Mouse (Mus musculus) spleen, postnatal 14 days (tissue): ENCODE results near the gene Fam107b.
"Not testable (repeated sequence)": the region's sequence is repeated elsewhere in the genome, so short reads cannot be mapped to it uniquely, and the experiment has no call there.

ENCODE experiments used
- DNase-seq, 2 experiments: peaks; one replicate each; pipeline ENCODE4 v3.0.0; 2021 to 2022; ENCODE audit warnings: low spot score in 2 of 2

Gene Fam107b

DNA sequence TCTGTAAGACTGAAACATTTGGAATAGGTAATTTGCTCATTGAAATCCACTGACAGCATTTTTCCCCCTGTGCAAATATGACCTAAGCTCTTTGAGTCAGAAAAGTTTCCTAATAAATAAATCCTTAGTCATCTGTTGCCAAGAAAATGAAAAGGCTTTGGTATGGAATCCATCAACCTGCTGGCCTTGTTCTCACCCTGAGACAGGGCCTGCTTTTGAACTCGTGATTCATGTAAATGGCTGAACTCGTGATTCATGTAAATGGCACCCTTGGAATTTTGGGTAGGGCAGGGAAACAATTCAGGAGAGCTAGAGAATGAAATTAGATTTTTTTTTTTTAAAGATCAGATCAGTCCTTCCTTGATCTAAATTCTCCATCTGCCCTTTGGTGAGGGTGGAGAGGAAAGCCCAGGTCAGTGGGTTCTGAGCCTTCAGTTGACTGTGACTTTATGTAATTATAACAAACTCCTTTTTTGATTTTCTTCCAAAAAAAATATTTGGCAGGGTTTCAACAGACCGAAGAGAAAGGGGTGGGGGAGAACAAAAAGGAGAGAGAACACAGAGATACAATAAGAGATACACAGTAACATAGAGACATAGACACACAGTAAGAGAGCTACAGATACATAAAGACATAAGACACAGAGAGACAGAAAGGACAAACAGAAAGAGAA lies 142.2 kb downstream of the Fam107b start:
- no peak for DNase-seq

DNA sequence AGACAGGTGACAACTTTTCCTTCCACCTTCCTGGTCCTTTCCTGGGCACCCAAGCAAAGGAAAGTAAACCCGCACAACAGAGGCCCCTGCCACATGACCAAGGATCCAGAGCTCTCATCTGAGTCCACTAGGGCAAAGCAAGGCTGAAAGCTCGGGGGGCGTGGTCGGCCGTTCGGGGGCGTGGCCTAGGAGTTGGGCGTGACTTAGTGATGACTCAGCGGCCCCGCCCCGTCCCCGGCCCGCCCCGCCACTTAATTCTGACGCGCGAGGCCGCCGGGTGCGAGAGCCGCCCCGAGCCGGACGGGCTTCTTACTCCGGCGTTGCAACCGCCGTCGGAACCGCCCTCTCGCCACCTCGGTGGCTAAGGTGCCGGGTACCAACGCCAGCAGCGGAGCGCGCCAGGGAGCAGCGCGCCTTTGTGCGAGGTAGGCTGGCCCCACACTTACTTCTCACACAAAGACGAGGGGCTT lies 143.0 kb downstream of the Fam107b start:
- peak; percentile 100 for DNase-seq

DNA sequence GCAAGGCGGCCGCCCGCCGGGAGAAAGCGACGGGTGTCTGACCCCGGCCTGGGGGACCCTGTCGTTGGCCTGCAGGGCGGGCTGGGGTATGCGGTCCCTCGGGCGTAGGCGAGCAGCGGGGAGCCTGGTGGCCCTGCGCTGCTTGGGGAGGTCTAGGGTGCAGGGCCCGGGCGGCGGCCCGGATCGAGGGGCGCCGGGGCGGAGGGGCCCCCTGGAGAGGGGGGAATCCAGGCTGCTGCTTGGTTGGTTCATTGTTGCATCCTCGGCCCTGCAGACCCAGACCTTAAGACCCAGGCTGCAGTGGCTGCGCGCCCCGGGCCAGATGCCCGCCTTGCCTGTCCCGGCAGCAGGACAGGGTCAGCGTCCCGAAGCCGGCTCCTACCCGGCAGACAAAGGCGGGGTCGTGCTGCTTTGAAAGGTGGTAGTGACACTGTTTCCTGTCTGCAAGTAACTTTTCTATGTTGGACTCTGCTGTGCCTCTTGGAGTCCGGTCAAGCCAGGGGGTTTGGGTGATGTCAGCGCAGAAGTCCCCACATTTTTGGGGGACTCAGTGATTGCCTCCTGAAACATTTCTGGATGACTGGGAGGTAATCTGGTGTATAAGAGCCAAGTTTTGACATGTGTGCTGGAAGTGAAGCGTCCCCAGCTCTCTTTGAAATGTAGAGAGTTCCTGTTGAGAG lies 143.5 kb downstream of the Fam107b start:
- peak; percentile 27 to 44 for DNase-seq

DNA sequence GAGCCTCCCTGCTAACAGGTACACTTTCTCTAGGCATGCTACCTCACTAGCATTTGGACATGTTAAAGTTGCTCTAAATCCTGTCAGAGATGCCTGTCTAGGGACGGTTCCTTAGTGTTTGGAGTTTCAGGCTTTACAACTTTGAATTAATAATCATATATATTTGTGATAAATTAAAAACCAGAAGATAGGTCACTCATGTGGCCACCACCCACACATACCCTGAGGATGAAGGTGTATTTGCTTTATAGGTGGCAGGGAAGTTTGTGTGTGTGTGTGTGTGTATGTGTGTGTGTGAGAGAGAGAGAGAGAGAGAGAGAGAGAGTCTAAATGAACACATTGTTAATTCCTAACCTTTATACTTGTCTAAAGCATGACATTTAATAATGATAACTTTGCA lies 144.2 kb downstream of the Fam107b start:
- no peak for DNase-seq

DNA sequence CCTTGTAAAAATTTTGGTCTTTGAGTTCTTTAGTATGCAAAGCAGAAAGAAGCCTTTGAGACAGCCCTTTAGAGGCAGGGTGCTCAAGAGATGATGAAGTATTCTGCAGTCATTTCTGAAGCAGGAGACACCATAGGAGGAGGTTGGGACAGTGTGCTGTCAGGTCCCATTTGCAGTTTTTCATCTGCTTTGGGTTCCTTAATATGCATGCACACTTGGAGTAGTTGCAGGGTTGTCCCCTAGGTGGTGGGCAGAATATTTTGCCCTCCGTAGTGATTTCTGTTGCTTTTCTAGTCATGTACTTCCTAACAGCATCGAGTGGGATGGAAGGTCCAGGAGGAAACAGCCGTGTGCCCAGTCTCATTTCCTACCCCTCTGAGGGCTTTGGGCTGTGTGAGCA lies 145.1 kb downstream of the Fam107b start:
- no peak for DNase-seq

DNA sequence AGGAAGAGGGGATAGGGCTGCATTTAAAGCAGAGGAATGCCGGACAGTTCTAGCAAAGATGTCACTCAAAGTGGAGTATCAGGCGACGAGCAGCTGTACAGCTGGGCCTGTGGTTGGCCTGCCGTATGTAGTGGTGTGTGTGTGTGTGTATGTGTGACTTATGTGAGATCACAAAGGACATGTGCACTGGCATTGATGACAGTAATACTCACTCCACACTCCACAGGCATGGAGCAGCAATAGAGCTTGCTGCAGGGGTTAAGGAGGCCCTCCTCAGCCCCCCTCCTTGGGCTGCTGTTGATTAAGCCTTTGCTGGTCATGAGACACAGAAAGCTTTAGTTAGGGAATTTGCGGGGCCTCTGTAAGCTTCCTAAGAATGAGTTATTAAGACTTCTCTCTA lies 147.0 kb downstream of the Fam107b start:
- DNase-seq: no peak

DNA sequence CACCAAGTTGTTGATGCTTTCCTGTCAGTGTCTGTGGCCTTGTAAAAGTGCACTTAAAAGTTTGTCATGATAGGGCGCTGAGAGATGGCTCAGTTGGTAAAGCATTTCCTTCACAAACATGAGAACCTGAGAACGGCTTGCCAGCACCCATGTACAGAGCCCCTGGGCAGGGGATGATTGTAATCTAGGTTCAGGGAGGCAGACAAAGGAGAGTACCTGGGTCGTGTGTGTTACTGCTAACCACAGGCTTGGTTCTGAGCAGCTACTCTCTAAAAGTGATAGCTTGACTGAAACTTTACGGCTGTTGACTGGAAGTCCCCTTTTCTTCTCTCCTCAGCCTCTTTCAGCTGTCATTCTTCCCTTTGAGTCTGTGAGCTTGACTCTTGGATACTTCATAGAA lies 147.6 kb downstream of the Fam107b start:
- no peak for DNase-seq

DNA sequence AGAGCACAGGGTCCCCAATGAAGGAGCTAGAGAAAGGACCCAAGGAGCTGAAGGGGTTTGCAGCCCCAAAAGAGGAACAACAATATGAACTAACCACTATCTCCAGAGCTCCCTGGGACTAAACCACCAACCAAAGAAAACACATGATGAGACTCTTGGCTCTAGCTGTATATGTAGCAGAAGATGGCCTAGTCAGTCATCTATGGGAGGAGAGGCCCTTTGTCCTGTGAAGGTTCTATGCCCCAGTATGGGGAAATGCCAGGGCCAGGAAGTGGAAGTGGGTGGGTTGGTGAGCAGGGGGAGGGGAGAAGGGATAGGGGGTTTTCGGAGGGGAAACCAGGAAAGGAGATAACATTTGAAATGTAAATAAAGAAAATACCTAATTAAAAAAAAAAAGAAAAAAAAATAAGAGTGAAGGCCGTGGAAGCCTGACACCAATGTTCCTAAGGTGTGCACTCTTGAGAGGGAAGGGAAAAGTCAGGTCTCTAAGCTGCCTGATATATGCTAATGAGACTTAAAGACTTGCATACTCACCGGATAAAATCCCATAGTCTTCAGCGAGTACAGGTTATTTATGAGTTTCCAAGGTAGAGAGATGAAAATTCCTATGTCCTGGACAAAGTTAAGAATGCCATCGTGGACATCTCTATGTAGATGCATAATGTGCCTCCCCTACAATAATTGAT lies 149.3 kb downstream of the Fam107b start:
- not testable (repeated sequence) for DNase-seq

DNA sequence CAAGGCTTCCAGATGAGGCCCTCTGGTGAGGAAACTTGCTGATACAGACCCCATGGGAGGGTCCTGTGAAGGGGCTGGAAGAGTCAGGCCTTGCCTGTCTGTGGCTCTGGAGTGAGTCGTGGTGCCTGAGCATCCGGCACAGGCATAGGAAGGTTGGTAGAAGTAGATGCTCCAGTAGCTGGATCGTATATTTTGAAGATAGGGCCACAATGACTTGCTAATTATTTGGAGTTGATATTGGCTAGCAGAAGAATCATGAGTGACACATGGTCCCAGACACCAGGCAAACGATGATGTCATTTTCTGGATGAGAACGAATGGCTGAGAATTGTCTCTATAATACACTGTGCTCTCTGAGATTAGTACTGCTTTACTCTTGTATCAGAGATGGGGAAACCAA lies 150.8 kb downstream of the Fam107b start:
- DNase-seq: no peak

DNA sequence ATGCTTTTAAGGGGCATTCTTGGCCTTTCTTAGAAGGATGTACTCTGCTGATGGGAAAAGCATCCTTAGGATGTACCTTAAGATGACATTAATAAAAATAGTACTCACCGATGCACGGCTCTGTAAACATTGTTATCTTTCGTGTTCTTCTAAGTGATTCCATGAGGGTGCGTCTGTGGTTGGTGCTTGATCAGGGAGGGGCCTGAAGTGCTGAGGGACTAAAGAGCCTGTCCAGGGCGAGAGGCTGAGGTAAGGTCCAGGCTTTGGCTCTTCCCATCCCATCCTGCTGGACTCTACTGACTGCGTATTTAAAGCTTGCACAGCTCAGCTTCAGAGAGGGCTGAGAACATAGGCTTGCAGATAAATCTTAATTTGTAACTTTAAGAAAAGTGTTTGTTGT lies 151.7 kb downstream of the Fam107b start:
- no peak for DNase-seq

DNA sequence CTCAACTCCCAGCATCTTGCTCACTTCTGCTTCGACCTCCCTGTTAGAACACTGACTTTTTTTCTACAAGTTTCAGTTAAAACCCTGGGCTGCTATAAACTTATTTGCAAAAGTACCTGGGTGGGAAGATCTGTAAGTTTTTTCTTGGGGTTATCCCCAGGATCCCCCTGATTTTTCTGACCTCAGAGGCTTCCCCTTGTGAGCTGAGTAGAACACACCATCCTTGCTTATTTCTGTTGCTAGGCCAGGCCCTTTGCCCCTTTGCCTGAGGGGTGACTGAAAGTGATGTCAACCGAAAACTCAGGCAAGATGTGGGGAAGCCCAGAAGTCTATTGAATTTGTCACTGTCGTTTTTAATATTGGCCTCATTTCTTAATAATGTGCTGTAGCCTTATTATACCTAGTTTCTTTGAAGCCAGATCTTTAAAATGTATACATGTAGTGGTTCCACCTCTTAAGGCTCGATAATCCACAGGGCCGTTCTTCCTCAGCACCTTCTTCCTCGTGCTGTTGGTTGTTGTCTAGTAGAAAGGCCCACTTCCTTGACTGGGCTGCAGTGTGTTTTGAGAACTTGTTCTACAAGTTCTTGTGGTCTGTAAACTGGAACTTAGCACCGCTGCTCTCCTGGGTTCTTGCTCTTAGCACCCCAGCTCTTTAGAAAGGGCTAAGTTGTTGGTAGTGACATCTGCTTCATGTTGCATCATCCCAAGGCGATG lies 153.3 kb downstream of the Fam107b start:
- DNase-seq: no peak

DNA sequence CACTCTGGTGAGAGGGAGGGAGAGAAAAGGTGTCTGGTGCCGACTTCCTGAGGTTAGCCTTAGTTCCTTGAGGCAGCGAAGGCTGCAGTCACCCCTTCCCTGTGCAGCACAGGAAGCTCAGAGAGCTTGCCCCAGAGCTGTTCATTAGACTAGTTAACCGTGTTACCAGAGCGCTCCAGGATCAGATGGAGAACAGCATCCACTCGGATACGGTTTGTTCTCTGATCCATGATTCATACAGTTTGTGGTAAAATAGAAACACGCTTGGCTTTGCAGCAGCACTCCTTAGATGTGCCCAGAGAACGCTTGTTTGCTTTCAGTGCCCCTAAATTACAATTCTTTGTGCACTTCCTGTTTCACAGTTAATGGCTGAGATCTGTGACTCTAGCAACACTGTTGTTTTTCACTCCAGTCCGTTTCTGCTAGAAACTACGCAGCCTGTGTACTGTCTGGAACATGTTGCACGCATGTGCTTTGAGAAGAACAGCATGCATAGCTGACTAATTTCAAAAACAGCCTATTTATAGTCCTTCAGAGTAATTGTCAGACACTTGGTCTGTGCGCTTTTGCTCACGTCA lies 156.3 kb downstream of the Fam107b start:
- no peak for DNase-seq

DNA sequence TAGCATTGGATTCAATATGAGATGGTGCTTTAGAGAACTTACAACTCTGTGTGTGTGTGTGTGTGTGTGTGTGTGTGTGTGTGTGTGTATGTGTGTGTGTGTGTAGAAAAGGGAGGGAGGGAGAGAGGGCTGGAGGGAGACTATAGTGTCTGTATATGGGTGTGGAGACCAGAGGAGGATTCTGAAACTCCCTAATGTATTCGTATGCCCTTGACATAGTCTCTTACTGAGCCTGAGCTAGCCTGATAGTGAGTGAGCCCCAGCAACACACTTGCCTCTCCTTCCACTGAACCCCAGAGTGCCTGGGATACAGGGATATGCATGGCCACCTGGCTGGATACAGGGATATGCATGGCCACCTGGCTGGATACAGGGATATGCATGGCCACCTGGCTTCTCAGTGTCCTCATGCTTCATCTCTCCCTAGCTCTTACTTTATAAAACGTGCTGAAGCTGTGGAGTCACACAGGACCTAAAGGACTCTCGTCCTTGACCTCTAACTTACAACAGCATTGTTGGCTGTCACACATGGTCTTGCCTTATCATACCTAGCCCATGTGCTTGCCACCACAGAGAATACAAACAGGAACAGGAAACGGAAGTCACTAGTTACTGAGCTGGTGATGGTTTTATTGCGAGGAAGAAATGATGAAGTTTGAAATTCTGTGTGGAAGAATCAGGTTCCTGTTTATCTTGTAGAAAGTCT lies 157.1 kb downstream of the Fam107b start:
- DNase-seq: no peak

DNA sequence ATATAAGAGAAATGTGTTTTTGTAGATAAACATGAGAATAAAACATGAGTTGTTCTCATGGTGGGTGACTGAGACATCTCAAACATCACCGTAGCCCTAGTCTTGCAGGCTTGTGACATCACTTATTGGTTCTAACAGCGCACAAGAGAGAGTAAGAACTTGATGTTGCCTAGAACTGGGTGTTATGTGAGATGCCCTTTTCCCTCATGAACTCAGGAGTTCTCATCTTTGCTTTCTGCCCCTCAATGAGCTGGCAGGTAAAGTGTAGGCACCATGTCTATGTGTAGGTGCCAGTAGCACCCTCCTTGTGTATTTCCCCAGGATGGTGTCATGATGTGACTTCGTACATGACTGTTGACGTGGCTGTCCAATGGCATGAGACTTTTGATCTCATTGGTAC lies 157.8 kb downstream of the Fam107b start:
- DNase-seq: no peak

DNA sequence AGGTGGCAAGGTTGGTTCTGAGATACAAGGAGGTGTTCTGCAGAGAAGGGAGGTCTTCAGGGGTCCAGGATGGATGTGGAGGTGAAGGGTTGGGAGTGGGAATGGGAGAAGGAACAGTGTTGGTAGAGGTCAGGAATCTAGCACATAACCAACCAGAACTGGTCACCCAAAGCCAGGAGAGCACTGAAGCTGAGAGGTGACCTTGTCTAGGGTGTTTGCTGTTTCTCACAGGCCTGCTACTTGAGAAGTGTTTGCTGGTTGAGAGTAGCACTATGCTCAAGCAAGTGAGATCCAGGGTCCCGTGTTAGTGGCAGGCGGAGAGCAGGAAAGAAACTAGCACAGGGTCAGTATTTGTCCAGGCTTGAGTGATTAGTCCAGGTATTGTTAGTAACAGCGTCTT lies 159.3 kb downstream of the Fam107b start:
- no peak for DNase-seq

DNA sequence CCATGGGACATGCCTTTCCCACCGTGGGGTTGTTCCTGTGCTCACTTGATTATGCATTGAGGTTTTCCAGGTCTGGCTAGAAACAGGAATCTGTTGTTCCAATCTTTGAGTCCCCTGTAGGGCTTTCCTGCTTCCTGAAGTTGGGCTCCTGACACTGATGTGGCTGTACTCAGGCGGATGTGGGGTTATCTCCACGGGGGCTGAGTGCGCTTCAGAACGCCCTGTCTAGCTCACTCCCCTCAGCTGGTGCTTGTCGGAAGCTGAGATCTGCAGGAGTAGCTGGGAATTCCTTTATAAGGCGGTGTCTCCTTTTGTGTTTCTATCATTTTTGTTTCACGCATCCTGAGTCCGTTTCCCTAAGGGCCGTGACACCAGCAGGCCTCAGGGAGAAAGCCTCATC lies 160.5 kb downstream of the Fam107b start:
- no peak for DNase-seq

DNA sequence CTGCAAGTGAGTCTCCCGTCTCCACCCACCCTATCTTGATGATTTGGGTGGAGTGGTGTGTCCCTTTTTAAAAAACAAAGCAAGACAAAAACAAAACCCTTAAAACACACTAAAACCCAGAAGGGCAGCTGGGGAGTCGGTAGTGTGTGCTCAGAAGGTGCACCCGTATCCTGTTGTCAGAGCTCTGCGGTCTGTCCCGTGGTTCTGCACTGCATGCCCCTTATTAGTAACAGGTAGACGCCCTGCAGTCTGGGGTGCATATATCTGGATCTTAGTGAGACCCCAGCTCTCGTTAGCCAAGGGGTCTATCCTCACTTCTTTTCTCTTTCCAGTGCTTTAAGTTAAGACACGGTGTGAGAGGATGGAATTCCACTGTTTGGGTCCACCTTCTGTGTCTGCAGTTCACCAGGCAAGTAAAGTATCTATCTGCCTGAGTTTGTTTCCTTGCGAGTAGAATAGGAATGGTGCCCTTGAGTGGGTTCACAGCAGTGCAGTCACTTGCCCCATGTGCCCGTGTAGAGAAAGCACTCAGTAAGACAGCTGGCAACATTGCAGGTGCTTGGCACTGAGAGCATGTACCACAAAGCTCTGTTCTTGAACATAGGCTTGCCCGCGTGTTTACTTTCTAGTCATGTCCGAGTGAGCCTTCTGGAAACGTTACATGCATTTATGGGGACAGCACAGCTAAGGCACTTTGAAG lies 161.2 kb downstream of the Fam107b start:
- DNase-seq: no peak

DNA sequence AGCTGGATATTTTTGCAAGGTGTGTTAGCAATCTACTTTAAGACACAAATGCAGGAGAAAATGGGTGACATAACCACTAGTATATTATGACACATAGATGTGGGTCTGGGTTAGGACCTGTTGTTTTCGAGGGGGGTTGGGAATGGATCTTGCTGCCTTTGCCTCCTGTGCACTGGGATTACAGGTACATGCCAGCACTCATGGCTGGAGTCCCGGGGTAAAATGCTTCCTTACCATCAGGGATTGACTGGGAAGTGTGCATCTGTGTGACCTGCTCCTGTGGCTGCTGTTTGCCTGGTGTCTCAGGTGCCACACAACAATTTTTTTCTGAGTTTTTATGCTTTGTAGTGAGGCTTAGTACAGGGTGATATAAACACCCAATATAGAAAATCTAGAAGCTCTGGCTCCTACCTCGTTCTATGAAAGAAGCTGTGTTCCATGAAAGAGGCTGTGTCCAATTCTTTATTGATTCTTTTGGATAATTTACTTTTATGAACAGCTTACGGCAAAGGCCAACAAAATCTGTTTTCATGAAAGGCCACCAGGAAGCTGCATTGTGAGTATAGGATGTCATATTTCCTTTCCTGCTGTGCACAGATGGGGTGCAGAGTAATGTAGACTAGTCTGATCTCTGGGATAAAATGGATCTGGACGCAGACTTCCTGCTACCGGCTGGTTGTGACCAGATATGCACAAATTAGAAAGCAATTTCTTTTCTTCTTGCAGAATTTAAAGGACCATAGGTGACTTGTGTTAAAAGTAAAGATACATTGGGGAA lies 167.8 kb downstream of the Fam107b start:
- DNase-seq: no peak

DNA sequence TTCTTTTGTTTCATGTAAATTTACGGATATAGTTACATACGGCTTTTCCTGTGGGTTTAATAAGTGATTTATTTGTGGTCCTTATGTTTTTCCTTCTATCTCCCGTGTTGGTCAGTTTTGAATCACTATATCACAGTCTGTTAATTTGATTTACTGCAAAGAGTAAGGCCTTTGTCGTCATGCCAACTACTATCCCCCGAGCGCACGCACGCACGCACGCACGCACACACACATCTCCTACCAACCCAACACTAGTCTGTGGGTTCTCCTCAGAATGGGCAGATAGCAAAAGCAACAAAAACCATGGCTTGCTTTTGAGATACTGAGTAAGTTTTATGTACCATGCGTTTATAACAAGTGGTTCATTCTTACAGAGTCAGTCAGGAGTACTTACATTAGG lies 168.4 kb downstream of the Fam107b start:
- DNase-seq: no peak
